Mouse (Mus musculus) thymus, postnatal 0 days (tissue): ENCODE results near the gene Cntnap5c. TPM values are rescaled to one million over a fixed set of nuclear protein-coding genes. Genes with fewer than 3 reads are reported as not detected.
"Not testable (repeated sequence)": the region's sequence is repeated elsewhere in the genome, so short reads cannot be mapped to it uniquely, and the experiment has no call there.

Experiments used
- DNase-seq: peaks from one replicate; pipeline ENCODE4 v3.0.0-alpha.2; 2015; ENCODE audit warnings: low spot score
- polyA plus RNA-seq: library from polyadenylated mRNA; unstranded; fragments of >200 nt; fragmentation: Nextera tagmentation; extraction: Ambion mirVana; gene quantifications from 2 replicates; pipeline ENCODE4 v1.2.1, GENCODE M21; 2015

The Cntnap5c gene
- polyA plus RNA-seq, result not detected in 2 replicates

DNA sequence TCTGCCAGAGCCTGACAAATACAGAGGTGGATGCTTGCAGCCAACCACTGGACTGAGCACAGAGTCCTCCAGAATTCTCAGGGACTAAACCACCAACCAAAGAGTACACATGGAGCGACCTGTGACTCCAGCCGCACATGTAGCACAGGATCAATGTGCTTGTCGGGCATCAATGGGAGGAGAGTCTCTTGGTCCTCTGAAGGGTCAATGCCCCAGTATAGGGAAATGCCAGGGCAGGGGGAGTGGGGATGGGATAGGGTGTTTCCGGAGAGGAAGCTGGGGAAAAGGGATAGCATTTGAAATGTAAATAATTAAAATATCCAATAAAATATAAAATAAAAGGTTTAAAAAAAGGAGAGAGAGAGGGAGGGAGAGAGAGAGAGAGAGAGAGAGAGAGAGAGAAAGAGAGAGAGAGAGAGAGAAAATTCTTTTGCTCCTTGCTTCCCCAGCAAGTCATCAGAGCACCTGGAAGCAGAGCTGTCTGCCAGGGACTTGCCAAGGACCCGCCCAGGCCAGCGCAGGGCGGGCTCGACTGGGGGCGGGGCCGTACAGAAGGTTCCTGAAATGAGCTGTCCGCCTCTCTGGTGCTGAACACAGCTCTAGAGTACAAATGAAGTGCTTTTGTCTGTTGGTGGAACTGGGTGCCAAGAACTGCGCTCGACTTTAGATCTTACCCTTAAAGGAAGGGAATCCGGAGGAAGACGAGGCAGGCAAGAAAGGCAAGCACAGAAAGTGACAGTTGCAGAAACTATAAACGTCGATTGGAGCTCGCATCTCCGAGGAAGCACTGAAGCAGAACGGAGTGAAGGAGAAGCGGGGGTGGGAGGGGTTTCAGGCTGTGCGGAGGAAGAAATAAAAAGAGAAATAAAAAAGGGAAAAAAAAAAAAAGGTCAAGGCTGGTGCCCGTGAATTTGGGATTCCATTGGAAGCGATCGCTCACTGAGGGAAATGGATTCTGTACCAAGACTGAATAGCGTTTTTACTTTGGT lies at the start of gene Cntnap5c:
Gene Cntnap5c, plus strand, starts transcription at position 949 of the 989 bp plus-strand sequence.
- DNase-seq, result no peak

- no peak for DNase-seq
Observed at GRCm38 (mm10) chr17:57742119-57742518, 27.3 kb upstream of the Cntnap5c start, which contains the start of gene Gm21834. TSS of gene Gm21834 (minus strand) at chr17:57742219.

- DNase-seq, result no peak
Observed at GRCm38 (mm10) chr17:57758033-57758432, 11.3 kb upstream of the Cntnap5c start.

DNA sequence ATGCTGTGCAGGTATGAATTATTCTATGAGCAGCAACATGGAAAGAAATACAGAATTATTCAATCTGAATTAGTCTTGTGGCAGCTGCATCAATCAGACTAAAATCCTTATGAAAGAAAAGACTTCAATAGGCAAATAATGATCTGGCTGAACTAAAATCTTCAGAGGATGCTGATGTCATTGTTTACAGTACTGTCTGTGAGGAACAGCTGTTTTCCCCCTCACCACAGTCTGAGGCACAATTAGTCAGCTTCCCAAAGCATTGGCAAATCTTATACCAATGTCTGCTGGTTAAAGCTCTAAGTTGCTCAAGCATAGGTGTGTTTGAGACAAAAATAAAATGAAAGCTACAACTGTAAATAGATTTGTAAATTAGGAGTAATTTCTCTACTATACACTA lies 2.1 kb upstream of the Cntnap5c start:
- no peak for DNase-seq

GRCm38 (mm10) chr17:57770904-57771303 lies 1.5 kb downstream of the Cntnap5c start:
- no peak for DNase-seq

DNA sequence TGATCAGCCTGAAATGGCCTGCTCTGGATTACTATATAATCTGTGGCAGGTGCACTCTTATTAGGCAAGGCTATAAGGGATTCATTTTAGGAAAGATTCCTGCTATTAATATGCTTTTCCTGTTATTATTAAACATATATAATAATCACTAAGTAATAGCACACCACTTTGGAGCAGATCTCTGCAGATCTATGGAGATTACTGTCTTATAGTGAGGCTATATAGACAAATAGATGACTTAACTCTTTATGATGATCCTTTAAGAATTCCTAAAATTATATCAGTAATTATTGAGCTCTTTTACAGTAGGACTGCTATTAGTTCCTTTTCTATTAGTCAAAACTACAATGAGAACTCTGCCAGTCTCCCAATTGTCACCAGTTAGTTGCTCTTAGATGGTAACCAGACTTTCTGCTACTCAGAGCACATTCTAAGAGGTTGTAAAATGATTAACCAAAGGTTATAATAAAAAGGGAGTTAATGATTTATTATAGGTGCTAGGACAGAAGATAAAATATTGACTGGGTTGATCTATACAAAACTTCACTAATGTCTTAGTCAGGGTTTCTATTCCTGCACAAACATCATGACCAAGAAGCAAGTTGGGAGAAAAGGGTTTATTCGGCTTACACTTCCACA lies 18.9 kb downstream of the Cntnap5c start:
- DNase-seq, result no peak

DNA sequence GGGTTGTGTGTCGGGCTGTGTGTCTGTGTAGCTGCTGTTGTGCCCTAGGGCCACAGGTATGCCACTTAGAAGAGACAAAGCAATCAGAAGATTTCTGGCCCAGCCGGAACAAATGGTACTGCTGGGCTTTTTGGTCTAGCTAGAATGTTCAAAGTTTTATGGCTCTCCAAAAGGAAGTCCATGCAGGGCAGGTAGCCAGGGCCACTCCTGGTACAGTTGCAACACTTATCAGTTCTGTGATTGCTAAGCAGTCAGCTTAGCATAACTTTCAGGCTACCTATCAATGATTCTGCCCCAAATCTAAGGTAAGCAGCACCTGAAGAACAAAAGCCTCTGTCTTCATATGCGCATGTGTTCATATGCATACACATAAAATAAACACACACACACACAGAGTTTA lies 26.0 kb downstream of the Cntnap5c start:
- no peak for DNase-seq

DNA sequence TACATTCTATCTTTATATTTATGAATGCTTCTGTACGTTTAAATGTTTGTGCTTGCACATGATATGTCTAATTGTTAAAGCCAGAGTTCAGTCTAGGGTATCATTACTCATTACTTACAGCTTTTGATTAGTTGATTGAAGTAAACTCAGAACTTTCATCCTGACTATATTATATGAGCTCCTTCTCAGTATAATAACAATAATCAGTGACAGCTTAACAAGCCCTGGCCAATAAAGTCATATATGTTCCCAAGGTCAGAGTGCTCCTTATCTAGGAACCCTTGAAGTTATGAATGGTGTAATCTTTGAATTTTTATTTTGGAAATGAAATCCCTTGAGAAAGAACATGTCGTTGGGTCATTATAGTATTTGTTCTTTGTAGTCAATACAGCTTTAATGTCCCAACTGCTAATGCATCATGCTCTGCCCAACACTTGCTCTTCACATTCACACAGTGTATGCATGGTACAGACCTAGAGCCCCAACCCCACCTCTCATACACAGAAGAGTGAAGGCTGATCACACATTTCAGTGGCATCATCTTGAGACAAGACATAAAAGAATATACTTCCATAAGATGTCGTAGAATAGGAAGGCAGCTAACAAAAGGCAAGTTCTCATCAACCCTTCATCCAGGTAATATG lies 27.4 kb downstream of the Cntnap5c start:
- no peak for DNase-seq

GRCm38 (mm10) chr17:57799414-57799985 lies 30.1 kb downstream of the Cntnap5c start:
- DNase-seq, result no peak

DNA sequence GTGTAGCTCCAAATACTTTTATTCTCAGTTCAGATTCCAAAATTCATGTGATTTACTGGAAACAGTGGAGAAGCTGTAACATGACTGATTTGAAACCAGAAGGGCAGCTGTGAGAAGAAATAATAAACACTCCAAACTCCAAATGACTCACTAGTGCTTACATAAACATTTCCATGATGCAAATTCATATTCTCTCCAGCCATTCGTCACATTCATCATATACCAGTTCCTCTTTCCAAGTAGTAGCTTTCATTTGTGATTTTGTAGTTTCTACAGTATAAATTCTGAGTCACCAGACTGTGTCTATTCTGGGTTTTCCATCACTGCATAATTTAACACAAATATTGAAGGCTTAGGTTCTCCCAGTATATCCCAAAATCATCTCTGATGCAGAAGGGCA lies 31.8 kb downstream of the Cntnap5c start:
- DNase-seq, result no peak

GRCm38 (mm10) chr17:57837090-57837971 lies 68.0 kb downstream of the Cntnap5c start:
- no peak for DNase-seq

- not testable (repeated sequence) for DNase-seq
Observed at GRCm38 (mm10) chr17:57855811-57856210, 86.4 kb downstream of the Cntnap5c start.

GRCm38 (mm10) chr17:57865996-57866395 lies 96.6 kb downstream of the Cntnap5c start:
- DNase-seq, result no peak

DNA sequence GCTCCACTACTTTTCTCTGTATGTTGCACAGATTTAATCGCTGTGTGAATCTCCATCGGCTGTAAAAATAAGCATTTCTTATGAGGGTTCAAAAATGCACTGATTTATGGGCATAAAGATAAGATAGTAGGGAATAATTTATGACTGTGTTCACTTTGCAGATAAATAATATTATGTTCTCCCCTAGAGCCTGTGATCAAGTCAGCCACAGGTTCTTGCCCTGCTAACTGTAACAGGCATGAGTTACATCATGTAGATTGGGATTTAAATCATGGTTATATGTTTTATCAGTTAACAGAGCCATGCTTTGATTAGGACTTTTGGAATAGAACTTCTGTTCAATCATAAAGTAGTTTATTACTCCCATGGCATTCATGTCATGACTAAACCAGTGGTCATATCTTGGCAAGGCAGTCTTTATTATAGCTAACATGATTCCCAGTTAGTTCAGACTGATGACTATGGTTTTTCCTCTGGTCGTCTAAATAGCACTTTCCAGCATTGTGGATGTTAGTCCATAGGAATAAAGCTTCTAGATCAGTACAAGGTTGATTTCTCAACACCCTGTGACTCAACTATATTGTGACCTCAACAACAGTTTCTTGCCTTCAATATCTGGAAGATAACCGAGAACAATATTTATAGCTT lies 118.5 kb downstream of the Cntnap5c start:
- DNase-seq, result no peak

GRCm38 (mm10) chr17:57911770-57912293 lies 142.5 kb downstream of the Cntnap5c start:
- DNase-seq, result no peak

- no peak for DNase-seq
Observed at GRCm38 (mm10) chr17:57984230-57984629, 214.9 kb downstream of the Cntnap5c start.

- no peak for DNase-seq
Observed at GRCm38 (mm10) chr17:57988420-57988819, 219.1 kb downstream of the Cntnap5c start.

- DNase-seq, result no peak
Observed at GRCm38 (mm10) chr17:57996461-57996860, 227.1 kb downstream of the Cntnap5c start.

- no peak for DNase-seq
Observed at GRCm38 (mm10) chr17:57999080-57999479, 229.7 kb downstream of the Cntnap5c start.

GRCm38 (mm10) chr17:58002845-58003244 lies 233.5 kb downstream of the Cntnap5c start:
- DNase-seq, result no peak
